Mouse (Mus musculus) hindbrain, embryonic 15.5 days (tissue): ENCODE measurements at regions not wholly inside any gene's neighbourhood (a gene's known extent, or its start where the extent isn't known, plus 50 kb on each side); places are given as distances from the start of the nearest gene placed in this dataset.
"Not testable (repeated sequence)": the region's sequence is repeated elsewhere in the genome, so short reads cannot be mapped to it uniquely, and the experiment has no call there.

Experiments used
- ATAC-seq: fragments of 200-750 bp; cut with Nextera tagmentation; 2 replicates; pipeline ENCODE4 v1.8.0; 2017; ENCODE audit warnings: low read depth, moderate number of reproducible peaks, moderate TSS enrichment; ENCODE audit not compliant: low FRiP score
- H3K27ac ChIP-seq: fragments of 300-500 bp; sonication (generic); replicated peaks from 2 replicates; pipeline ENCODE4 v1.5.1; 2015; ENCODE audit warnings: mild to moderate bottlenecking, inconsistent platforms
- H3K27me3 ChIP-seq: fragments of 300-500 bp; sonication (generic); 2 replicates; pipeline ENCODE4 v1.6.1; 2015; ENCODE audit warnings: control low read depth, inconsistent platforms
- H3K36me3 ChIP-seq: fragments of 300-500 bp; sonication (generic); 2 replicates; pipeline ENCODE4 v1.6.1; 2015; ENCODE audit warnings: control low read depth, inconsistent platforms
- H3K4me1 ChIP-seq: fragments of 300-500 bp; sonication (generic); replicated peaks from 2 replicates; pipeline ENCODE4 v1.6.1; 2015; ENCODE audit warnings: control low read depth, inconsistent platforms
- H3K4me2 ChIP-seq: fragments of 300-500 bp; sonication (generic); 2 replicates; pipeline ENCODE4 v1.6.1; 2015; ENCODE audit warnings: moderate library complexity, mild to moderate bottlenecking, inconsistent platforms
- H3K4me3 ChIP-seq: fragments of 300-500 bp; sonication (generic); 2 replicates; pipeline ENCODE4 v1.5.1; 2015; ENCODE audit warnings: mild to moderate bottlenecking, inconsistent platforms
- H3K9ac ChIP-seq: fragments of 300-500 bp; sonication (generic); 2 replicates; pipeline ENCODE4 v1.6.1; 2015; ENCODE audit warnings: inconsistent platforms
- H3K9me3 ChIP-seq: fragments of 300-500 bp; sonication (generic); 2 replicates; pipeline ENCODE4 v1.6.1; 2016; ENCODE audit warnings: control low read depth, inconsistent platforms
- WGBS: fragments of 180-500 bp; shearing (Covaris S2); methylation state at CpG from one replicate; pipeline ENCODE4 v1.1.7; 2015; 5-methylcytosine and 5-hydroxymethylcytosine counted together

GRCm38 (mm10) chr9:72192051-72192952 is 80.6 kb upstream of the Tcf12 start:
- H3K27ac ChIP-seq, result no peak overlapping the region

GRCm38 (mm10) chr9:72192953-72193337 is 81.3 kb upstream of the Tcf12 start:
- not testable (repeated sequence) for ATAC-seq, H3K9ac ChIP-seq, H3K9me3 ChIP-seq, H3K27ac ChIP-seq, H3K36me3 ChIP-seq, H3K4me2 ChIP-seq, H3K27me3 ChIP-seq, H3K4me3 ChIP-seq
- H3K4me1 ChIP-seq, result peaks cover 13% of the 10 kb centered on the region; the same call in 1 of the 2 replicates
- WGBS, result 88% methylated on average over 1 of the region's 1 CpGs

More at GRCm38 (mm10) chr9:72192051-72192952, 80.6 kb upstream of the Tcf12 start:
- Histone ChIP-seq H3K4me2 (no peak overlapping the region), H3K4me3 (no peak overlapping the region), H3K4me1 (peaks cover 8% of the 10 kb centered on the region; the same call in 1 of the 2 replicates), H3K36me3 (no peaks in the 10 kb centered on the region), H3K27me3 (no peaks in the 10 kb centered on the region), H3K9me3 (no peaks in the 10 kb centered on the region), H3K9ac (no peak overlapping the region)
- 32% methylated on average over 8 of the region's 8 CpGs for WGBS
- no peak for ATAC-seq

GRCm38 (mm10) chr9:72195348-72195747 is 79.3 kb upstream of the Zfp280d start:
- H3K9me3 ChIP-seq, result no peaks in the 10 kb centered on the region
- WGBS, result 61% methylated on average over 3 of the region's 3 CpGs
- peaks cover 9% of the 10 kb centered on the region; the same call in 1 of the 2 replicates for H3K4me1 ChIP-seq
- no peak for ATAC-seq
- no peak overlapping the region for H3K27ac ChIP-seq
- H3K9ac ChIP-seq, result no peak overlapping the region
- H3K36me3 ChIP-seq, result no peaks in the 10 kb centered on the region
- H3K27me3 ChIP-seq, result no peaks in the 10 kb centered on the region
- no peak overlapping the region for H3K4me2 ChIP-seq
- H3K4me3 ChIP-seq, result no peak overlapping the region

GRCm38 (mm10) chr9:72196626-72197330 is 77.9 kb upstream of the Zfp280d start:
- no peaks in the 10 kb centered on the region for H3K9me3 ChIP-seq
- WGBS, result 67% methylated on average over 10 of the region's 10 CpGs
- H3K27ac ChIP-seq, result no peak overlapping the region
- H3K4me3 ChIP-seq, result no peak overlapping the region
- no peaks in the 10 kb centered on the region for H3K27me3 ChIP-seq
- peaks cover 9% of the 10 kb centered on the region; the same call in 1 of the 2 replicates for H3K4me1 ChIP-seq
- no peak overlapping the region for H3K9ac ChIP-seq
- no peaks in the 10 kb centered on the region for H3K36me3 ChIP-seq
- no peak overlapping the region for H3K4me2 ChIP-seq
- no peak for ATAC-seq

GRCm38 (mm10) chr9:72197331-72197732 is 77.3 kb upstream of the Zfp280d start:
- ATAC-seq, result no peak
- H3K27ac ChIP-seq, result no peak overlapping the region
- no peak overlapping the region for H3K4me2 ChIP-seq
- H3K27me3 ChIP-seq, result no peaks in the 10 kb centered on the region
- H3K36me3 ChIP-seq, result no peaks in the 10 kb centered on the region
- no peak overlapping the region for H3K9ac ChIP-seq
- H3K4me3 ChIP-seq, result no peak overlapping the region
- 68% methylated on average over 11 of the region's 11 CpGs for WGBS
- peaks cover 7% of the 10 kb centered on the region; the same call in 1 of the 2 replicates for H3K4me1 ChIP-seq
- no peaks in the 10 kb centered on the region for H3K9me3 ChIP-seq

- ATAC-seq, result no peak
- Histone ChIP-seq H3K27me3 (no peaks in the 10 kb centered on the region), H3K9me3 (no peaks in the 10 kb centered on the region), H3K4me2 (no peak overlapping the region), H3K4me3 (no peak overlapping the region), H3K4me1 (peaks cover 5% of the 10 kb centered on the region; the same call in 1 of the 2 replicates), H3K27ac (no peak overlapping the region), H3K9ac (no peak overlapping the region), H3K36me3 (no peaks in the 10 kb centered on the region)
- WGBS, result 90% methylated on average over 5 of the region's 5 CpGs
Measured at GRCm38 (mm10) chr9:72198976-72199375, 75.7 kb upstream of the Zfp280d start.

- no peak for ATAC-seq
- no peaks in the 10 kb centered on the region for H3K4me1 ChIP-seq
- H3K4me2 ChIP-seq, result no peak overlapping the region
- H3K4me3 ChIP-seq, result no peak overlapping the region
- no peak overlapping the region for H3K27ac ChIP-seq
- no peak overlapping the region for H3K9ac ChIP-seq
- no peaks in the 10 kb centered on the region for H3K27me3 ChIP-seq
- 94% methylated on average over 2 of the region's 2 CpGs for WGBS
- no peaks in the 10 kb centered on the region for H3K9me3 ChIP-seq
- no peaks in the 10 kb centered on the region for H3K36me3 ChIP-seq
Measured at GRCm38 (mm10) chr9:72204357-72204905, 70.2 kb upstream of the Zfp280d start.

- Histone ChIP-seq H3K36me3 (no peaks in the 10 kb centered on the region), H3K9ac (no peak overlapping the region), H3K27me3 (no peaks in the 10 kb centered on the region), H3K9me3 (no peaks in the 10 kb centered on the region), H3K4me2 (no peak overlapping the region), H3K4me3 (no peak overlapping the region), H3K27ac (no peak overlapping the region), H3K4me1 (no peaks in the 10 kb centered on the region)
- 90% methylated on average over 7 of the region's 7 CpGs for WGBS
- ATAC-seq, result no peak
Measured at GRCm38 (mm10) chr9:72205815-72206214, 68.8 kb upstream of the Zfp280d start.

- Histone ChIP-seq H3K4me3 (no peak overlapping the region), H3K36me3 (no peaks in the 10 kb centered on the region), H3K9me3 (no peaks in the 10 kb centered on the region), H3K9ac (no peak overlapping the region), H3K4me2 (no peak overlapping the region), H3K27me3 (no peaks in the 10 kb centered on the region), H3K4me1 (no peaks in the 10 kb centered on the region), H3K27ac (no peak overlapping the region)
- no peak for ATAC-seq
- WGBS, result 91% methylated on average over 2 of the region's 2 CpGs
Measured at GRCm38 (mm10) chr9:72206911-72207310, 67.7 kb upstream of the Zfp280d start.

- no peak for ATAC-seq
- H3K4me2 ChIP-seq, result no peak overlapping the region
- H3K9me3 ChIP-seq, result no peaks in the 10 kb centered on the region
- no peak overlapping the region for H3K9ac ChIP-seq
- no peaks in the 10 kb centered on the region for H3K4me1 ChIP-seq
- H3K36me3 ChIP-seq, result no peaks in the 10 kb centered on the region
- H3K27me3 ChIP-seq, result no peaks in the 10 kb centered on the region
- 59% methylated on average over 7 of the region's 7 CpGs for WGBS
- H3K4me3 ChIP-seq, result no peak overlapping the region
- H3K27ac ChIP-seq, result no peak overlapping the region
Measured at GRCm38 (mm10) chr9:72208296-72208695, 66.4 kb upstream of the Zfp280d start.

- H3K36me3 ChIP-seq, result no peaks in the 10 kb centered on the region
- H3K4me1 ChIP-seq, result peaks cover 5% of the 10 kb centered on the region; the same call in 1 of the 2 replicates
- H3K9me3 ChIP-seq, result no peaks in the 10 kb centered on the region
- WGBS, result 75% methylated on average over 11 of the region's 11 CpGs
- H3K4me3 ChIP-seq, result no peak overlapping the region
- H3K27ac ChIP-seq, result no peak overlapping the region
- H3K4me2 ChIP-seq, result no peak overlapping the region
- no peak overlapping the region for H3K9ac ChIP-seq
- ATAC-seq, result no peak
- no peaks in the 10 kb centered on the region for H3K27me3 ChIP-seq
Measured at GRCm38 (mm10) chr9:72217296-72218028, 57.2 kb upstream of the Zfp280d start.
